Mouse (Mus musculus): Measurements from ENCODE around the gene Znhit2.

The Znhit2 gene

DNA sequence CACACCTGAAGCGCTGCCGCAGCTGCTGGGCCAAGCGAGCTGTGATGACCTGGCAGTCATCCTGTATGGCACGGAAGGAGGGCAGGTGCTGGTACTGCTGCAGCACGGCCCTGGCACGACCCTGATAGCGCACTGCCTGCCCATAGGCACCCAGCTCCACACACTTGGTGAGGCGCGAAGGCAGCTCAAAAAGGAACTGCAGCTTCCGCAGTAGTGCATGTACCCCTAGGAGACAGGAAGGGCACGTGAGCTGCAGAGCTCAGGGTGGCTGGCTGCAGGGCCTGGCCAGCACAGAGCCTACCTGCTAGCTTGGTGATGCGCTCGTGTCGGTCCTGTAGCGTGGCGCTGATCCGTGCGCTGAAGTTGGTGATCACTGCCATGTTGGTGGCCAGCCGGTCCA lies 10.3 kb downstream of the Znhit2 start:
- DNase-seq (ENCODE audit: low spot score): no peak

DNA sequence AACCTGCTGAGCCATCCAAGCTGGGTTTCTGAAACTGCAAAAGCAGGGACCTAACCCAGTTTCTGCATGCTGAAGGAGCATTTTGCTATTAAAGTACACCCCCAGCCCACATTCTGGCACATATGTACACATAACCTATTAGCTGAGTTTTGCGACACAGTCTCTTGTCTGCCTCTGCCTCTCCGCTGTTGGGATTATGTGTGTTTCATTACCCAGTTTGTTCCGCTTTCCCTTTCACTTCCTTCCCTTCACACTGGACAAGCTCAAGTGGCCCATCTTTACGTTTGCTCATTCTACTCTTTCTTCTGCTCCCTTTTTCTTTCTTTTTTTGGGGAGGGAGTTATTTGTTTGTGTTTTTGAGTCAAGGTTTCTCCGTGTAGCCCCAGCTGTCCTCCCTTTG lies 12.9 kb downstream of the Znhit2 start:
- no peak for DNase-seq (ENCODE audit: low spot score)

DNA sequence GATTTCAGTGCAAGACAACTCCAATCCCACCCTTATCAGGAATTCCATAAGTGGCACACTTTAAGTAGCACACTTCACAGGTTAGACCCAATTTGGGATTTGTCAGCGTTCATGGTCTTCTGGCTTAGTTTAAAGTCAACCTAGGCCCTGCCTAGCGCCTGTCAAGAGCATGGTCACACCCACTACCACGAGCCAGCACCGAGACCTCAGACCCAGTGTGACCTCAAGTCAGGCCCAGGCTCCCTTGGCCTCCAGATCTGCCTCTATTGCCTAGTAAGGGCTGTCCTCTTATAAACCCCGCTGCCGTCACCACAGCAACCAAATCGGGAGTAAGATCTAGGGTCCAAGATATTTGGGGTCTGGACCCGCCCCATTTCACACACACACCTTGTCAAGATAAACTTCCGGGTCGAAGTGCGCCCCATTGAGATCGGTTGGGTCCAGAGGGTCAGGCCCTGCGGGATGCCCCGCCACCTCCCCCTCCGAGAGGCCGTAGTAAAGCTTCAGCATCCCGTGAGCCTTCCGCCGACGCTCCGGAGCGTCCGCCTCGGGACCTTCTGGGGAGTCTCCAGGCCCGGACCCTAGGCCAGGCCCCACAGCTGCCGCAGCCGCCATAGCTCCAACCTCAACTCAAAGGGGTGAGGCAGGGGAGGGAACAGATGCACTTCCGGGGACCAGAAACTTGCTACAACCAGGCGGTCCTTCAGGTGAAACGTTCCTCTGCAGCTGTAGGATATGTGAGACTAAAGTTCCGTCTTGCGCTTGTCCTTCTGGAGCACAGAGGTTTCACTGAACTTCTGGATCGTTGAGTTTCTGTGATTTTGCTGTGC lies 15.8 kb downstream of the Znhit2 start, which contains the start of gene Vps51:
Gene Vps51, minus strand, starts transcription at position 668 of the 830 bp plus-strand sequence.
- DNase-seq (ENCODE audit: low spot score): peak; percentile 96

DNA sequence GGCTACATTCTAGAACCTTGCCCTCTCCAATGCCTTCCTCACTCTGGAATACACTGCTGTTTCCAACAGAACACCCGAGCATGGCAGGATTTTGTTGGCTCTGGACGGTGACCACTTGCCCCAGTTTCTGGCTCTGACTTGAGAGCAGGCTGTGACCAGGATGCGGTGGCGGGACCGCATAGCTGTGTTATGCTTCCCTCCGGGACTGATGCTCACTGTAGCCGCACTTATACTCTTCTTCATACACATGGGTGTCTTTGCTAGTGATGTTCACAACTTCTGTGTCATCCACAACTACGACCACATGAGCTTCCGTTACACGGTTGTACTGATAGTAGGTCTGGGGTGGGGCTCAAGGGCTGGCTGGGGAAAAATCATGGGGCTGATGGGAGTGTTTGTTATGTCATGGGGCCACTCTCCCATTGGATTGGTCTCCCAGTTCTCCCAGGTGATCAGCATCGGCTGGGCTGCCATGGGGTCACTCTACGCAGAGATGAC lies 19.0 kb downstream of the Znhit2 start, which contains the start of gene Tmem262:
Gene Tmem262, plus strand, starts transcription at position 51 of the 498 bp plus-strand sequence.
- DNase-seq (ENCODE audit: low spot score): no peak

DNA sequence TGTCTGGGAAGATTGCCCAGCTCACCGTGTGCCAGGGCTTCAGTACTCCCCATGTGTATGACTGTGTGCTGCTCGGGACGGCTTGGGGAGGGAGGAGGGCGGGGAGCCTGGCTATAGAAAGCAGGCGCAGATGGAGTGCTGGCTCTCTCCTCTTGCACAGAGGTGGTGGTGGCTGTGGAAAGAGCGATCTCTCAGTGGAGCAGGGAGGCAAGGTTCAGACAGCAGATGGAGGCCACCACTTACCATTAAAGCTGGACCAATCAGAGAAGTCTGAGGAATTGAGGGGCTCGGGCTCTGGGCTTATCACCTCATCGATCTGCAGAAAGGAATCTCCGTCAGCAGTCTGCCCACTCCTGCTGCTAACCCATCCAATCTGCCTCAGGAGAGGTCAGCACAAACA lies 21.2 kb downstream of the Znhit2 start, which contains the start of gene Gm28374:
Gene Gm28374, minus strand, starts transcription at position 101 of the 400 bp plus-strand sequence.
- DNase-seq (ENCODE audit: low spot score): no peak

DNA sequence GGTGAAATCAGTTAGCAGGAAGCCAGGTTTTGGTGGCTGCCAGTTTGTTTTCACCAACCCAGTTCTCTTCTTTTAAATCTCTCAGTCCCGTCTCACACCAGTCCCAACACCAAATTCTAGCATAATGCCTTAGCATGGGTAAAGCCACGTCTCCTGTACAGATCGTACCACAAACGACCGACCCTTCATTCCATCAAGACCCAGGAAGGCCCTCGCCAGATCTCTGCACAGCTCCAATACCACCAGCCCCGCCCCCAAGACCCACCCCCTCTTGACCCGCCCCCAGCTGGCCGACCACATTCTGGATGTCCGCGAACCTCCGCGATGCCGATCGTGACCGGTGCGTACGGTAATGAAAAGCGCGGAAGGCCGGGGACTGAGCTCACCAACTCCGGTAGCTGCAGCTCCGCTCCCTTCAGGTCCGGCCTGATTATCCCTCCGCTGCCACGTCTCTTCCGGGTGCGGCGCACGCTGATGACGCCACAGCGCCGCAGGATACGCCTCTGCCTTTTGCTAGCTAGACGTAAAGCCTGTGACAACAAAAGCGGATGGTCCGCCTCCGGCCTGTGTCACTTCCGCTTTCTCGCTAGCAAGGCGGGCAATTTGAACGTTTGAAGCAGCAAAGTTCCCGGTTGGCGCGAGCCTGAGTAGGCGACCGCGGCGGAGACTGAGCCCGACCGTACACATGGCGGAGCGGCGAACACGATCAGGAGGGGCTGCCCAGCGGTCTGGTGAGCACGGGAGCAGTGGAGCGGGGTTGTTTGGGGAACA lies 23.7 kb downstream of the Znhit2 start, which contains the start of the genes Zfpl1 and Cdca5:
Gene Zfpl1, minus strand, starts transcription at position 479 of the 771 bp plus-strand sequence.
Gene Cdca5, plus strand, starts transcription at position 506 of the 771 bp plus-strand sequence.
- peak; percentile 99 for DNase-seq (ENCODE audit: low spot score)

DNA sequence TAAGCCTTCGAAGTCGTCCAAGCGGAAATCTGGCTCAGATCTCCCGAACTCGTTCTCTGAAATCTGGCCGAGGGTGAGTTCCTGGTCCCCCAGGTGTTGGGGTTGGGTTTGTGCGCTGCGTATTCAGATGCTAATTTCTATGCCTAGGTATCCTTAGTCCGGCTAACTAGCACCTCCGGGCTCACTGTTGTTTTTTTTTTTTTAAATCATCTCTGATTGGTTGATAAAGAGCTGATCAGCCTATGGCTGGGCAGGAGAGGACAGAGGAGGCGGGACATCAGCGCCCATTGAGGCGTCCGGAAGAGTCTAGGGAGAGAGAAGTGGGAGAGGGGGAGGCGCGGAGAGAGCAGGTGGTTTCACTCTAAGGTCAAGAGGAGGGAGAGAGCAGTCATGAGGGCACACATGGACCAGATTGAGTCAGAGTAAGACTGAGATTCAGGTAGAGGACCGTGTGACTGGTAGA lies 24.5 kb downstream of the Znhit2 start:
- peak; percentile 87 for DNase-seq (ENCODE audit: low spot score)

DNA sequence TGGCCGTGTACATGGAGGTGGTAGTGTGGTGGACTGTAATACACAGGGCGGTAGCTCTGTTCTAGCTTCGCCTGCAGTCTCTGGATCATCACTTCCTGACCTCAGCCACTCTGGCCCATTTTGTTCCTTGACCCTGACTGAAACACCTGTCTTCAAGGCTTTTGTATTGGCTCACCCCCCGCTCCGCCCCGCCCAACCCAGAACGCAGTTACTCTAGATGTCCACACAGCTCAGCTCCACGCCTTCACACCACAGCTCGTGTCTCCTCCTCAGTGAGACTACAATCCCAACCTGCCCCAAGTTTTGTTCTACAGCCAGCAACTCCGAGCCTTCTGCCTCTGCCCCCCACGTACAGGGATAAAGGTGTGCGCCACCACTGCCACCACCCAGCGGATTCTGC lies 27.8 kb downstream of the Znhit2 start:
- DNase-seq (ENCODE audit: low spot score): no peak

DNA sequence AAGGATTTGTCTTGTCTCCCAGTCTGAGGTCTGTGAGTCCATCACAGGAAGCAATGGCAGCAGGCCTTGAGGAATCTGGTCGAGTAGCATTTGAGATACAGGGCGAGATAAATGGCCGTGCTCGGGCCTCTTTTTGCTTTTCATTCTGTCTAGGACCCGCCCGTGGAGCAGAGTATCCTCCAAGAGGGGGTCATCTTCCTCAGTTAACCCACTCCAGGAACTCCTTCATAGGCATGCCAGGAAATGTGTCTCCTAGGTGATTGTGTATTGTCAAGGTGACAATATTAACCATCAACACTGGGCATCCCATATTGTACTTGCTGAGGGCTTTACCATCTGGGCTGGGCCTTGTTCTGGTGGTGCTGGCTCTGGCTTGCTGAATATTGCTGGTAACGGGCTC lies 33.1 kb downstream of the Znhit2 start, which contains the start of gene AC131692.1:
Gene AC131692.1, plus strand, starts transcription at position 301 of the 400 bp plus-strand sequence.
- DNase-seq (ENCODE audit: low spot score): no peak

DNA sequence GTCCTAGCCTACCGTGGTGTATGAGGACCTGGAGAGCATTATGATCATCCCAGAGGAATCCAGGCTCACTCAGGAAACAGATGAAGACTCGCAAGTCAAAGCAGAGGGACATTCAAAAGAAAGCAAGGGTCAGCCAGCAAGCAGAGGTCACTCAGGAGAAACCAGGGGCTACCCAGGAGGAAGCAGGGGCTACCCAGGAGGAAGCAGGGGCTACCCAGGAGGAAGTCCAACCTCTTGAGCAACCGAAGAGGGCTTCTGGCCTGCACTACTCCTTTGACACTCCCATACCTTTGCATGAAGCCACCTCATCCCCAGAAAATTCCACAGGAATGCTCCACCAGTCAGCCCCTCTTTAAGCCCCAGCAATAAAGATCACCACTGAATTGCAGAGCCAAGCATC lies 36.9 kb downstream of the Znhit2 start:
- no peak for DNase-seq (ENCODE audit: low spot score)

DNA sequence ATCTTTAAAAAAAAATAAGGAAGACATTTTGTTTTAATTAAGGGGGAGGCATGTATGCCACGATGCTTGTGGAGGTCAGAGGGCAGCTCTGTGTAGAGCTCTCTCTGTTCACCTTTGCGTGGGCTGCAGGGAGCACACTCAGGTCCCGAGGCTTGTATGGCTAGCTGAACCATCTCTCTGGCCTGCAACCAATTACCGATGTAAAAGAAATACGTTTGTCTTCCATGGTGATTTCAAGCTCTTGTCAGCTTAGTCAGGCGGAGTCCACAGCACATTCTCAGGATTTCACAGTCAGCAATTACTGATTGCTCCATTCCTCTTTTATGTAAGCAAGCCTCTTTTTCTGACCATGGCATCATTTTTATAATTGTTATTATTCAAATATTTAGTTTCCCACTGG lies 40.2 kb downstream of the Znhit2 start:
- DNase-seq (ENCODE audit: low spot score): no peak

DNA sequence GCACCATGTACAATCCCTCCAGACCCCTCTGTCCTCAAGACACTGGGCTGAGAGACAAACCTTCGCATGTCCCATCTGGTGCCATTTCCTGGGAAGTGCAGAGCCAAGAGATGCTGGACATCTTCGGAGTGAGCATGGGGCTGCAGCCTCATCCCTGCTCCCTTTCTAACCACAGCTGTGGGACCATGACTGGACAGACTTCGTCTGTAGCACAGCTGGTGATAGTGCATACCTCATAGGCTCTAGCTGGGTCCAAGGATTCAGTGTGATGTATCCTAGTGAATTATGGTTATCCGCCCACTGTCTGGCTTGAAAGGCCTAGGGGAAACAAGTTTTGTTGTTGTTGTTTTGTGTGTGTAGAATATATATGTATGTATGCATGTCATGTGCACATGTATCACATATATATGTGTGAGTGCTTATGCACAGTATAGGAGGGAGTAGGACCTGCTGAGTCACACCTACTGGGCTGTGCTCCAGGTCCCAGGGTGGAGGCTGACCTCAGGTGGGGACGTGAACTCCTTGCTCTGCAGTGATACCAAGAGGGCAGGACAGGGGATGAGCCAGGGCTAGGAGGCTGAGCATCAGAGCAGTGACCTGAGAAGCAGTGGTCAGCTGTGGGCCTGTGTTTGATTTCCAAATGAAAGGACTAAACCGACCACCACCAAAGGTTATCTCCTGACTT lies 41.3 kb downstream of the Znhit2 start:
- no peak for DNase-seq (ENCODE audit: low spot score)

DNA sequence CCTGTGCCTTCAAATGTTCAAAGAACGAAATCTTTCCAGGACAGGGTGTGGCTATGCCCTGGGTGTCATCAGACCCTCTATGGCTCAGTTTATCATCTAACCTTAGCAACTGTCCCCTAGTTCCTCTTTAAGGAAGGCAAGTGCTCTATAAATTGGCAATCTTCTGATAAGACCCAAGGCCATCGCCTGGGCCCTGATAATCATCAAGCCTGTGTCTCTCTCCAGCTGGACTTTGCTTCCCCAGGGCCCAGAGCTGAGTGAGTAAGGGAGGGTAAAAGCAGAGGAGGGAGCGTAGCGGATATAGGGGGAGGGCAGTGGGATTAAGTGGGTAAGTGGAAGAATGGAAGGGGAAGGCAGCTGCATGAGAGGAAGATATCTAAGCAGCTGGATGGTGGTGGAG lies 43.5 kb downstream of the Znhit2 start:
- no peak for DNase-seq (ENCODE audit: low spot score)

DNA sequence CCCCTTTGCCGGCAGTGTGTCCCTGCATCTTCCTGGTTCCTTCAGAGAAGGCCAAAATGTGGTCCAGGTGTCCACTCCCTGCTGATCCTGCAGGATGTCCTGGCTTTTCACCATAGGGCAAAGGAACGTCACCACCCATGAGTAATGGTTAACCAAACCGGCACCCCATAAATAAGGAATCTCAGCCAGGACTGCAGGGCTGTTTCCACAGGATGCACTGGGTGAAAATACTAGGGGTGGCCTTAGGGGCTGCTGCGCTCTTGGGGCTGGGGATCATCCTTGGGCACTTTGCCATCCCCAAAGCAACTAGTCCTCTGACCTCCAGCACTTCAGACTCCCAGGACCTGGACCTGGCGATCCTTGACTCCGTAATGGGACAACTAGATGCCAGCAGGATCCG lies 44.6 kb downstream of the Znhit2 start, which contains the start of gene Naaladl1:
Gene Naaladl1, plus strand, starts transcription at position 197 of the 400 bp plus-strand sequence.
- DNase-seq (ENCODE audit: low spot score): no peak
